In the genomic region with DNA sequence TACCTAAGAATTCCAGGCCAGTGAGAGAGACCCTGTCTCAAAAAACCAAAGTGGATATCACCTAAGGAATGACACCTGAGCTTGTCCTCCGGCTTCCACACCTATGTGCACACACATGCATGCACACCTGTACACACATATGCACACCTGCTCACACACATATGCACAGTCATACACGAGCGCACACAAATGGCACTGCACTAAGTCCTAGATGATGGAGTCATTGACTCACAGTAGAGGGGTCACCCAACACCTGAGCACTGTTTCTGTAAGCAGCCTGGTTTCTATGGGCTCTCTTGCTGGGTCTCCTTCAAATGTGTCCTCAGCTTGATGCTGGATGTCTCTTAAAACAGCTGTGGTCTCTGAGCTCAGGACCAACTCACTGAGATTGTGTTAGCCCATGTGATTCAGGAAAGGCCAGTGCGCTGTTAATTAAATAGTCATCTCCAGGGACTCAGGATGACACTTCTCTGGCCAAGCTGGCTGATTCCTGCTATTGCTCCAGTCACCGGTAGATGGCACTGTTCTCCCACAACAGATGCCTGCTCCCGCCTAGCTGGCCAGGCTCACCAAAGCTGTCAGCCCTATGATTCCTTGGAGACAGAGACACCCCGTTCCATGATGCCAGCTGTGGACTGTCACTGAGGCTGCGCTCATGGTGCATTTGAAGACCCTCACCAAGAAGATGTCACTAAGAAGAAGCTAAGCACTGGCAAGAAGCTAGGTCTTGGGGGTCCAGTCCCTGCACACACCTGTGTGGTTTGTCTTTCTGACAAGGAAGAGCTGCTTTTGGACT, we compare ENCODE assay signal across 7 mouse cellular contexts.
DNase-seq lines count a peak whose midpoint lies in the region; ATAC-seq and TF ChIP-seq lines count a peak whose summit lies in the region.

No protein-coding gene starts in this region.

- no peak overlapping the region for H3K9ac ChIP-seq in embryonic facial prominence, embryonic 11.5 days (replicated peaks; ENCODE audit: low read length)
- no peak overlapping the region for H3K9ac ChIP-seq in heart, adult 2 months (ENCODE audit: low read depth, low read length)
- peak overlapping the region; percentile 2; the same call in 1 of the 2 replicates for H3K9ac ChIP-seq in limb, embryonic 12.5 days (replicated peaks)
- H3K9ac ChIP-seq in midbrain, embryonic 15.5 days, result peak overlapping the region; percentile 27; the same call in 1 of the 2 replicates

- DNase-seq in adrenal gland, postnatal 14 days, result peak; percentile 86
- peak; percentile 82 for DNase-seq in embryonic facial prominence, embryonic 11.5 days (ENCODE audit: low spot score)
- DNase-seq in heart, adult 2 months, result peak; percentile 71 to 75
- peak; percentile 78 for DNase-seq in kidney, adult 2 months
- DNase-seq in spleen, adult 2 months (ENCODE audit: low read depth in 1 of 2, low spot score in 2 of 2), result peak; percentile 33 to 53

- H3K27ac ChIP-seq in embryonic facial prominence, embryonic 11.5 days (replicated peaks; ENCODE audit: low read depth, low read length), result no peak overlapping the region
- H3K27ac ChIP-seq in heart, adult 2 months, result no peak overlapping the region
- H3K27ac ChIP-seq in kidney, adult 2 months (ENCODE audit: insufficient read depth, low read depth, low read length), result no peak overlapping the region
- H3K27ac ChIP-seq in limb, embryonic 12.5 days, result no peak overlapping the region
- H3K27ac ChIP-seq in midbrain, embryonic 15.5 days, result no peak overlapping the region
- H3K27ac ChIP-seq in spleen, adult 2 months (ENCODE audit: insufficient read depth, low read length), result no peak overlapping the region

- WGBS in embryonic facial prominence, embryonic 11.5 days, result 27% methylated on average over 8 of the region's 8 CpGs
- WGBS in heart, adult 2 months, result 16% methylated on average over 8 of the region's 8 CpGs
- 24% methylated on average over 8 of the region's 8 CpGs for WGBS in kidney, adult 2 months
- 24% methylated on average over 8 of the region's 8 CpGs for WGBS in limb, embryonic 12.5 days
- 29% methylated on average over 8 of the region's 8 CpGs for WGBS in midbrain, embryonic 15.5 days
- WGBS in spleen, adult 2 months, result 24% methylated on average over 8 of the region's 8 CpGs

- intact Hi-C loops in heart, adult 2 months (cut with DNase I), result loop anchor here (1.0 to 5.0 kb wide), 5 partner anchors 48 to 345 kb away; a partner anchor contains a TSS

- no peaks in the 10 kb centered on the region for H3K79me2 ChIP-seq in heart, adult 2 months (replicated peaks; ENCODE audit: control insufficient read depth, insufficient read depth, low read length)

- H3K4me1 ChIP-seq in embryonic facial prominence, embryonic 11.5 days (ENCODE audit: control insufficient read depth, insufficient read depth, low read length), result no peaks in the 10 kb centered on the region
- no peaks in the 10 kb centered on the region for H3K4me1 ChIP-seq in heart, adult 2 months (ENCODE audit: control insufficient read depth, insufficient read depth, low read length)
- H3K4me1 ChIP-seq in kidney, adult 2 months (ENCODE audit: control insufficient read depth, insufficient read depth, low read length), result no peaks in the 10 kb centered on the region
- H3K4me1 ChIP-seq in limb, embryonic 12.5 days (replicated peaks), result no peaks in the 10 kb centered on the region; the same call in 1 of the 2 replicates
- H3K4me1 ChIP-seq in midbrain, embryonic 15.5 days, result peaks cover 8% of the 10 kb centered on the region
- no peaks in the 10 kb centered on the region for H3K4me1 ChIP-seq in spleen, adult 2 months (ENCODE audit: control insufficient read depth, insufficient read depth, insufficient read length)

- H3K36me3 ChIP-seq in embryonic facial prominence, embryonic 11.5 days (replicated peaks; ENCODE audit: control insufficient read depth, insufficient read depth, low read depth, low read length), result no peaks in the 10 kb centered on the region
- H3K36me3 ChIP-seq in heart, adult 2 months (ENCODE audit: control insufficient read depth, insufficient read depth, low read length), result no peaks in the 10 kb centered on the region
- no peaks in the 10 kb centered on the region for H3K36me3 ChIP-seq in kidney, adult 2 months (ENCODE audit: control insufficient read depth, insufficient read depth, low read length)
- H3K36me3 ChIP-seq in limb, embryonic 12.5 days, result no peaks in the 10 kb centered on the region
- no peaks in the 10 kb centered on the region for H3K36me3 ChIP-seq in midbrain, embryonic 15.5 days (replicated peaks)
- no peaks in the 10 kb centered on the region for H3K36me3 ChIP-seq in spleen, adult 2 months (ENCODE audit: control insufficient read depth, insufficient read depth, low read length)

- peak; percentile 82 for TF ChIP-seq EP300 in heart, adult 2 months (IDR thresholded peaks at IDR 0.05; ENCODE audit: insufficient read depth, low read depth, low read length)

- 0 out of 2 replicates have a peak overlapping the region, but pooled peaks have one; percentile 17 for H3K4me2 ChIP-seq in embryonic facial prominence, embryonic 11.5 days (ENCODE audit: low read depth, low read length)
- H3K4me2 ChIP-seq in limb, embryonic 12.5 days, result peak overlapping the region; percentile 52
- peak overlapping the region; percentile 50 for H3K4me2 ChIP-seq in midbrain, embryonic 15.5 days

- H3K4me3 ChIP-seq in embryonic facial prominence, embryonic 11.5 days (ENCODE audit: low read depth, low read length), result no peak overlapping the region
- H3K4me3 ChIP-seq in heart, adult 2 months, result 0 out of 2 replicates have a peak overlapping the region, but pooled peaks have one; percentile 9
- no peak overlapping the region for H3K4me3 ChIP-seq in kidney, adult 2 months (ENCODE audit: insufficient read depth, low read depth, low read length)
- H3K4me3 ChIP-seq in limb, embryonic 12.5 days (replicated peaks), result peak overlapping the region; percentile 9
- peak overlapping the region; percentile 23 for H3K4me3 ChIP-seq in midbrain, embryonic 15.5 days
- peak overlapping the region; percentile 2; the same call in 1 of the 2 replicates for H3K4me3 ChIP-seq in spleen, adult 2 months (ENCODE audit: extremely low read depth, insufficient read depth, insufficient read length)

- H3K27me3 ChIP-seq in embryonic facial prominence, embryonic 11.5 days (ENCODE audit: control insufficient read depth, insufficient read depth, low read length), result no peaks in the 10 kb centered on the region
- no peaks in the 10 kb centered on the region for H3K27me3 ChIP-seq in heart, adult 2 months (ENCODE audit: control insufficient read depth, insufficient read depth, low read length)
- H3K27me3 ChIP-seq in kidney, adult 2 months (replicated peaks; ENCODE audit: control insufficient read depth, insufficient read depth, low read length), result no peaks in the 10 kb centered on the region
- H3K27me3 ChIP-seq in limb, embryonic 12.5 days, result no peaks in the 10 kb centered on the region; the same call in 1 of the 2 replicates
- no peaks in the 10 kb centered on the region for H3K27me3 ChIP-seq in midbrain, embryonic 15.5 days (replicated peaks)
- no peaks in the 10 kb centered on the region for H3K27me3 ChIP-seq in spleen, adult 2 months (ENCODE audit: control insufficient read depth, insufficient read depth, low read length)

- no peaks in the 10 kb centered on the region for H3K9me3 ChIP-seq in embryonic facial prominence, embryonic 11.5 days (replicated peaks; ENCODE audit: control insufficient read depth, low read length)
- no peaks in the 10 kb centered on the region for H3K9me3 ChIP-seq in limb, embryonic 12.5 days
- no peaks in the 10 kb centered on the region for H3K9me3 ChIP-seq in midbrain, embryonic 15.5 days

- TF ChIP-seq POLR2A in heart, adult 2 months (IDR thresholded peaks at IDR 0.05; ENCODE audit: insufficient read depth, low read depth, low read length), result no peak
- TF ChIP-seq POLR2A in kidney, adult 2 months (IDR thresholded peaks at IDR 0.05; ENCODE audit: low read depth, low read length), result no peak
- TF ChIP-seq POLR2A in spleen, adult 2 months (IDR thresholded peaks at IDR 0.05; ENCODE audit: low read depth, low read length), result no peak

- no peak; the same call in 1 of the 2 replicates for TF ChIP-seq CTCF in heart, adult 2 months (IDR thresholded peaks at IDR 0.05)
- TF ChIP-seq CTCF in kidney, adult 2 months (conservative IDR thresholded peaks at IDR 0.05; ENCODE audit: insufficient read depth, insufficient read length, low read depth, low read length), result peak; percentile 98
- peak; percentile 90; the same call in 1 of the 2 replicates for TF ChIP-seq CTCF in spleen, adult 2 months (IDR thresholded peaks at IDR 0.05; ENCODE audit: extremely low read depth, insufficient read depth, insufficient read length, insufficient replicate concordance)

- ATAC-seq in embryonic facial prominence, embryonic 11.5 days (replicated peaks; ENCODE audit: insufficient number of reproducible peaks, low FRiP score, low TSS enrichment, low read depth), result peak; percentile 70
- peak; percentile 68; the same call in 1 of the 2 replicates for ATAC-seq in limb, embryonic 12.5 days (ENCODE audit: insufficient number of reproducible peaks, insufficient read depth, low FRiP score, low TSS enrichment, low read depth)
- ATAC-seq in midbrain, embryonic 15.5 days (replicated peaks), result peak; percentile 89

Comparison
In these comparisons a context has a peak if more than half of its experiments do, and no peak if none do; other contexts are left out.
1. H3K4me3 ChIP-seq: peak in heart, adult 2 months (single experiment), limb, embryonic 12.5 days (single experiment), midbrain, embryonic 15.5 days (single experiment) and spleen, adult 2 months (single experiment); none in embryonic facial prominence, embryonic 11.5 days (single experiment) and kidney, adult 2 months (single experiment).
2. H3K9ac ChIP-seq: peak in limb, embryonic 12.5 days (single experiment) and midbrain, embryonic 15.5 days (single experiment); none in embryonic facial prominence, embryonic 11.5 days (single experiment) and heart, adult 2 months (single experiment).
3. Peak in every context shown above with its lines, with median percentiles within 50 percentile points of each other: DNase-seq, ATAC-seq and H3K4me2 ChIP-seq.